Mouse (Mus musculus) embryo, embryonic 10.5 days (tissue): Measurements from ENCODE around the gene Naa25.

Source experiments
- DNase-seq: peaks from one replicate; pipeline ENCODE4 v3.0.0-alpha.2; 2015; ENCODE audit warnings: low spot score

Gene Naa25

DNA sequence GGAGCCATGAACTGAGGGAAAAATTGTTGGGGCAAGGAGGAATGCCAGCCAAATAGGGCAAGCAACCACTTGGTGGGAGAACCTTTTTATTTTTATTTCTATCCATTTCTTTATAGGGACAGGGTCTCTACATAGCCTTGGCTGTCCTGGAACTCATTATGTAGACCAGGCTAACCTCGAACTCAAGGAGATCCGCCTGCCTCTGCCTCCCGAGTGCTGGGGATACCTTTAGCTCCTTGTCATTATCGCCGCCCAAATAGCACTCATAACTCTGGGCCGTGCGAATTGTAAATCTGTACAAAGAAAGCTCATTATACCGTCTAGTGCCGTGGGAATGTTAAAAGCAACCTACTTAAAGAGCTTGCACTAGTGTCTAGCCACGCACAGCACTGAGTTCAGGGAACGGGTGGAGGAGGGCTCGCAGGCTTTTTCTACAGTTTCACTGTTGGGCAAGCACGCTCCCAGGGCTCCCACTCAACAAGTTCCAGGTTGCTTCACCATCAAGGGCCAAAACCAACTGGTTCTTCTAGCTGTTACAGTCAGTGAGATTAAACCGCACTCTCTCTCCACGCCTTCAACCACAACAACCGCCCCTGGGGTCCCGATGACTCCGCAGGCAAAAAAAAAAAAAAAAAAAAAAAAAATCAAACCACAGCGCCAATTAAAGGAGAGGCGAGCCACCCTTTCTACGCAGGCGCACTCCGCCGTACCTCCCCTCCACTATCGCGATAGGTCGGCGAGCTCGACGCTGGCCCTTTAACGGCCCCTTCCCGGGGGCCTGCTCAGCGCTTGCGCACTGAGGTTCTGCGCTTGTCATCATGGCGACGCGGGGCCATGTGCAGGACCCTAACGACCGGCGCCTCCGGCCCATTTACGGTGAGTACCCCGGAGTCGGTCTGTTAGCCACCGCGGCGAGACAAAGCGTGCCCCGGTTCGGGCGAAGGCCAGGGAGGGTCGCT is at the start of gene Naa25:
Gene Naa25, plus strand, starts transcription at position 750 of the 959 bp plus-strand sequence.
- peak; percentile 98 for DNase-seq

GRCm38 (mm10) chr5:121359229-121359628 is 38.5 kb upstream of the Naa25 start:
- DNase-seq = no peak

DNA sequence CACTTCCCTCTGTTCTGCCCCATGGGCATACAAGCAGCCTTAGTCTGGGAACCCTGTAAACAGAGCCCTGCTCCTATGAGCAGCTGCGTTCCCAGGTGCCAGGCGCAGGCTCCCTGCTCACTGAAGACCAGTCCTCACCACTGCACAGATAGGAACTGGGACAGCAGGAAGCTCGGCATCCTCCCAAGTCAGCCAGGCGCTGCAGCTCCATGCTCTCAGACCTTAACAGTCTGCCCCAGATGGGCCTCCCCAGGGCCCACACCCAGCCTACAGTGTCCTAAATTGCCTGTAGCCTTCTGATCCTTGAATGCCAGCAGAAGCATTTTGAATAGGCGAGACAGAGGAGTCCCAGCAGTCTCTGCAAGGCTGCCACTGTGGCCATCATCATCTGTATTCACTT is 36.0 kb upstream of the Naa25 start:
- no peak for DNase-seq

- no peak for DNase-seq
Observed at GRCm38 (mm10) chr5:121363441-121363840, 34.3 kb upstream of the Naa25 start.

DNA sequence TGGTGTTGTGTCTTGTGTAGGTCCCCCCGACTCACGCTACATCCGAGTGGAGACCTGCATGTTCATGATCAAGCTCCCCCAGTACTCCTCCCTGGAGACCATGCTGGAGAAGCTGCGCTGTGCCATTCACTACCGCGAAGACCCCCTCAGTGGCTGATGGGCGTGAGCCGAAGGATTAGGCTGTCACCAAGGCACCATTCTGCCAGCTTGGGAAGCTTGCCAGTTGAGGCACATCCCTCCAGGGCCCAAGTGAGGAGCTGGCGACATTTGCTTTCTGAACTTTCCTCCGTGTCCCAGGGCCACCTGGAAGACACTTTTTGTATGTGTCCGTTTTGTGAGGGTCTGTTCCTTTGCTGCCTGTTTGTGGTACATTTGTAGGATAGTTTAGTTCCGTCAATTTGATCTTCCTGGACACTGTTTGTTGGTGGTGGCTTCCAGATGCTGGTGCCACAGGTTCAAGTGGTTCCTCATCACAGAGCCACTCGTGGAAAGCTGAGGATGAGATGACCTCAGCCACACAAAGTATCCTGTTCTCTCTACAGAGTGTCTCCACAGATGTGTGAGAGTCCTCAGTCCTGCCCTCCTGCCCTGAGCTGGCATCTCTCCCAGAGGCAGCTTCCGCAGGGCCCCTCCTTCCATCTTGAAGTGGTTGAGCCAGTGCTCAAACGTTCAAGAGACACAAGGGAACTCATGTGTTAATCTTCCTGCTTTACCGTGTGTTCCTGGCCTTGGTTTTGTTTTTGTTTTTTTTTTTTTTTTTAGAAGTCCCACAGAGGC is 31.1 kb upstream of the Naa25 start:
- no peak for DNase-seq

- no peak for DNase-seq
Observed at GRCm38 (mm10) chr5:121367255-121367654, 30.5 kb upstream of the Naa25 start.

- no peak for DNase-seq
Observed at GRCm38 (mm10) chr5:121371712-121372111, 26.0 kb upstream of the Naa25 start.

GRCm38 (mm10) chr5:121374790-121375189 is 22.9 kb upstream of the Naa25 start:
- no peak for DNase-seq

- peak; percentile 28 for DNase-seq
Observed at GRCm38 (mm10) chr5:121376972-121377371, 20.8 kb upstream of the Naa25 start.

- no peak for DNase-seq
Observed at GRCm38 (mm10) chr5:121378678-121379256, 19.0 kb upstream of the Naa25 start.

DNA sequence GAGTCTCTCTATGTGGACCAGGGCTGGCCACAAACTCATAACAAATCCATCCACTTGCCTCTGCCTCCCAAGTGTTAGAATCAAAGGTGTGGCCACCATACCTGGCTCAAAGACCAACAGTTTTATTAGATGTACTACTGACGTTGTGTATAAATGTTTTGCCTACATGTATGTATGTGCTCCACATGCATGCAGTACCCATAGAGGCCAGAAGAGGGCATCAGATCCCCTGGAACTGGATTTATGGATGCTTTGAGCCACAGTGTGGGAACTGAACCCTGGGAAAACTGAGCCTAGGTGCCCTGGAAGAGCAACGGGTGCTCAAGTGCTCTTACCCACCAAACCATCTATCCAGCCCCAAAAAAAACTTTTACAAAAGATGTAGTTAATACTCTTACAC is 17.0 kb upstream of the Naa25 start:
- DNase-seq = no peak

GRCm38 (mm10) chr5:121383857-121384756 is 13.6 kb upstream of the Naa25 start:
- DNase-seq = peak; percentile 23

DNA sequence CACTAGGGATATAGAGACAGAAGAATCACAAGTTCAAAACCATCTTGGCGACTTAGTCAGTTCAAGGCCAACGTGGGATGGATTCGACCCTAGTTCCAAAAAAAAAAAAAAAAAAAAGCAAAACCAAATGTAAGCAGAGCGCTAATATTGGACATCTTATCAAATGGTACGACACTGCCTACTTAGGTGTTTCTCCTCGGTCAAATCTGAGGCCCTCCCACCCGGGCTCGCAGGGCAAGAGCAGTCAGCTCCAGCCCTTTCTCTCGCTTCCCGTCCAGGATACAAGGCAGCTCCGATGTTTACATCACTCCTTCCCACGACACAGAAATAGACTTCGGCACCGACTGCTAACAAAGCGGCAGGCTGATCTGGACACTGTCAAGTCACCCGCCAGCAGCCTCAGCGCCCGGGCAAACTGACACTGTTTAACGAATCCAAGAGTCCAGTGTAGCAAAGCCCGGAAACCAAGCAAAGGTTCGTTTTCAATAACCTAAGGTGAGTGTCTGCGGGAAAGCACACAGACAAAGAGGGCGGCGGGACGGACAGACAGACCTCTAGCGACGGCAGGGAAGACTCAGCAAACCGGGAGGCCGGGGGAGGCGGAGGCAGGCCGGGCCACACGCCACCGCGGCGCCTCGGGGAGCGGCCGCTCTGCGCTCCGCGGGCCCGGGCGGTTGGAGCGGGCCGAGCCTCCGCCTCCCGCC is 12.8 kb upstream of the Naa25 start:
- peak; percentile 65 for DNase-seq

DNA sequence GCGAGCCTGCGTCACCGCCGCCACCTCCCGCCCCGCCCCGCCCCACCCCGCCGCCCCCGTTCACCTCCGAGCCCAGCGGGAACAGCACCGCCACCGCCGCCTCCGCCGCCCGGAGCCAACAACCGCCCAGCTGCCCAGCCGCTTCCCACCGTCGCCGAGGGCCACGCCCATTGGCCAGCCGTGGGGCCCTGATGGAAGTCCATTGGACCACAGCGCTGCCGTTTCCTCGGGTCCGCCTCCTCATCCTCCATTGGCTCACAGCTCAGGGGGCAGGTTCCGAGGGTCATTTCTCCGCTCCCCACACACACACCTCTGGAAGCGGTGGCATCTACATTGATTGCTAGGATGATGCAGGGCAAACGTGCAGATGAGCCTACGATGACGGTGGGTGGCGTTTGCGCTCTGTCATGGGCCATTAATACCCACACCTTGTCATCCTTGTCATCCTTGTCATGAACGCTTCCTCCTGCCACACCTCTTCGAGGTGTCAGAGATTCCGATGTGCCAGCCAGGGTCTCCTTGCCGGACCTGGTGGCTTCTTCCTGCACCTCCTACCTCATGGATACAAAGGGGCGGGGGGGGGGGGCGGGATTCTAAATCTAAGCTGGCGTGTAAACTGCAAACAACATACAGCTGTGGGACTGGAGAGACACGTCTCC is 12.1 kb upstream of the Naa25 start, which contains the start of gene Trafd1:
Gene Trafd1, minus strand, starts transcription at position 172 of the 659 bp plus-strand sequence.
- peak; percentile 96 for DNase-seq

- no peak for DNase-seq
Observed at GRCm38 (mm10) chr5:121386120-121386909, 11.4 kb upstream of the Naa25 start.

DNA sequence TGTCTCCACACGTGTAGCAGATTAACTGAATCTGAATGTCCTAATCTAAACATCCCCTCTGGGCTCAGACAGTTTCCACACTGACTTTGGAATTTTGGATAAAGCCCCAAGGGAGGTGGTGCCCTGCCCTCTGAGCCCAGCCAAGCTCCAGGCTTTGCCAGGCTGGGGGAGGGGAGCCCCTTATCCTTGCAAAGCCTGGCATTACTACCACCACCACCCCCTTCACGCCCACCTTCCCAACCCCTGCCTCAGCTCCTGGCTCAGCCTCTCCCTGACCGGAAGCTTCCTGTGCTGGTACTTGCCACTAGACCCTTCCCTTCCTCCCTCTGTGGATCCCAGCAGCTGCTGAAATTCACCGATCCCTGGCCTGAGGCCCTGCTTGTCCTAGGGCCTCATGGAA is 10.6 kb upstream of the Naa25 start:
- no peak for DNase-seq

- no peak for DNase-seq
Observed at GRCm38 (mm10) chr5:121389106-121389505, 8.6 kb upstream of the Naa25 start.

DNA sequence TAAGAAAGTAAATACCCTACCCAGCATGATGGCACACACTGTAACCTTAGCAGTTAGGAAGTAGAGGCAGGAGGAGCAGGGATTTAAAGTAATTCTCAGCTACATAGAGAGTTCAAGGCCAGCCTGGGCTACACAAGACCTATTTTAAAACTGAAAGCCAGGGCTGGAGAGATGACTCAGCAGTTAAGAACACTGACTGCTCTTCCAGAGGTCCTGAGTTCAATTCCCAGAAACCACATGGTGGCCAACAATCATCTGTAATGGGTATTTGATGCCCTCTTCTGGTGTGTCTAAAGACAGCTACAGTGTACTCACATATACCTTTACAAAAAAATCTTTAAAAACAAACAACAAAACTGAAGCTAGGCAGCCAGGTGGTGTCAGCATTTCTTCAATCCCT is 8.0 kb upstream of the Naa25 start:
- DNase-seq = no peak

DNA sequence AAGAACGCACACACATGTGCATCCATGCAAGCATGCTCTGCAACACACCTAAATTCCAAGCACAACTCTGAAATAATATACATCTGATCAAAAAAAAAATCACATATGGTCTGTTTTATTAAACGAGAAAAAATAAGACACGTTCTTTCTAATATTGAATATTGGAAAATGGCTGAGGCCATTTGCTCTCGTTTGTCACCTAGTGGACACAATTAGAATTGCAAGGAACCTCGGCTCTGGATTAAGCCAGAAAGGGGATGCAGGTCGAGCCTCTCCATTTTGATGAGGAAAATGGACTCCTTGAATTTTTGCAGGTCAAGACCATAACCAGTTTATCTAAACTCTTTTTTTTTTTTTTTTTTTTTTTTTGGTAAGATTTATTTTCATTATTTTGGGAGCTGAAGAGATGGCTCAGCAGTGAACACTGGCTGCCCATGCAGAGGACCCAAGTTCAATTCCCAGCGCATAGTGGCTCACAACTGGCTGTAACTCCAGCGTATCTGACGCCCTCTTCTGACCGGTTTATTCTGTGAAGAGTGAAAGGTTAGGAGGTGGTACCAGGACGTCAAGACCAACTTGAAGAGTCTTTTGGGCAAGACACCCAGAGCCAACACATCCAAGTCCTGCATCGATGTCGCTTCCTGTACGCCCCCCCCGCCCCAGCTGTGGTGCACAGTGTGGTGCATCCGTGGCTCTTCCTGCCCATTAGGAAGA is 4.9 kb upstream of the Naa25 start:
- DNase-seq = peak; percentile 79
